Mouse (Mus musculus) layer of hippocampus, adult 11-12 months (tissue): ENCODE measurements at regions not wholly inside any gene's neighbourhood (a gene's known extent, or its start where the extent isn't known, plus 50 kb on each side); places are given as distances from the start of the nearest gene placed in this dataset.

Experiments
- DNase-seq: peaks from one replicate; pipeline ENCODE4 v3.0.0; 2022; ENCODE audit warnings: low spot score

- DNase-seq, result no peak
These were observed 50.8 kb upstream of the Rpl10-ps3 start for GRCm38 (mm10) chr9:50395543-50395942.

GRCm38 (mm10) chr9:50396051-50396450 is 51.3 kb upstream of the Rpl10-ps3 start:
- no peak for DNase-seq

DNA sequence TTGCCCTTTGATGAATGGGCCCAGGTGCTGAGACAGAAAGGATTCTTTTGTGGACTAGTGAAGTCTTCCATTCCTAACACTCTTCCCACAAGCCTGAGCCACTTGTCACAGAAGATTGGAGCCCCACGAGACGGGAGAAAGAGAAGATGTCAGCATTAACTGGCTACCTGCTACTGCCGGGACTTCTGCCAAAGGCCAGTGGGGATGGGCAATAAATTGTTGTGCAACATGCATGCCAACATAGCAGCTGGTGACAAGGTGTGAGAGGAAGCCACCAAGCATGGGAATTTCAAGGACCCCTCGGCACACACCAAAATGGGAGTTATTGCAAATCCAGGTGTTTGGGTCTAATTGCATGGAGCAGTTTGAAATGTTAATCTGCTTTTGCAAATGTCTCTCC is 63.6 kb upstream of the Rpl10-ps3 start:
- DNase-seq, result no peak

DNA sequence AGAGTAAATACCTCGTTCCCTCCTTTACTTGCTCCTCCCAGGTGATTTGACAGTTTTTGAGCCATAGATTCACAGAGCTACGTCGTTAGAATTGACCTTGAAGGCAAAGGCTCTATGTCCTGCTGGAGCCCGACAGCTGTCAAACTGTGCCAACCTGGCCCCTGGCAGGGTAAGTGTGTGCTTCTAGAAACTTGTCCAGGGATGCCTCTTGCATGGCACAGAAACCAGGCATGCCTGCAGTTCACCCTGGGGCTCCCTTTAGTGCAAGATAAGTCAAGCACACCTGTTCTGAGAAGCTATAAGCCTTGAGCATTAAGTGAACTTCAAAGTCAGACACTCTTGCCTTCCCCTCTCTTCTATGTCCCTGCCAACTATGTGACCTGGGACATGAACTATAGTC is 64.1 kb upstream of the Rpl10-ps3 start:
- no peak for DNase-seq

DNA sequence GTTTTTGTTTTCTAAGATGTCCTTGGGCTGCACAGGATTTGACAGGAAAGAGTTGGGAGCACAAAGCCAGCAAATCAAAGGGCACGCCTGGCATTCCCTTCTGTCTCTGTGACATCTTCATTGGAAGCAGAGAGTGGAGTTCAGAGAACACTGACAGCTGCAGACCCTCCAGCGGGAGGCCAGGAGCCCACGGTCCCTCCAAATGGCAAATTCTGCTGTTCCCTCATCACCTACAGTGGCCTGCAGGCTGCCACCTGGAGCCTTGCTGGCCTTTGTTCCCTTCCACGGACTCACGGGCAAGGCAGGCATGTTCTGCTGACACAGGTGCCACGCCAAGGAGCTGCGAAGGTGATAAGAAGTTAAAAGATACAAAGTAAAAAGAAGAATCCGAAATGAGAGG is 68.2 kb upstream of the Rpl10-ps3 start:
- DNase-seq, result no peak

GRCm38 (mm10) chr9:50413514-50414335 is 69.0 kb upstream of the Rpl10-ps3 start:
- no peak for DNase-seq

GRCm38 (mm10) chr9:50414796-50415340 is 70.1 kb upstream of the Rpl10-ps3 start:
- no peak for DNase-seq

- DNase-seq, result no peak
These were observed 71.9 kb upstream of the Rpl10-ps3 start for GRCm38 (mm10) chr9:50416677-50417076.

- no peak for DNase-seq
These were observed 73.3 kb upstream of the Plet1 start for GRCm38 (mm10) chr9:50421061-50421460.

DNA sequence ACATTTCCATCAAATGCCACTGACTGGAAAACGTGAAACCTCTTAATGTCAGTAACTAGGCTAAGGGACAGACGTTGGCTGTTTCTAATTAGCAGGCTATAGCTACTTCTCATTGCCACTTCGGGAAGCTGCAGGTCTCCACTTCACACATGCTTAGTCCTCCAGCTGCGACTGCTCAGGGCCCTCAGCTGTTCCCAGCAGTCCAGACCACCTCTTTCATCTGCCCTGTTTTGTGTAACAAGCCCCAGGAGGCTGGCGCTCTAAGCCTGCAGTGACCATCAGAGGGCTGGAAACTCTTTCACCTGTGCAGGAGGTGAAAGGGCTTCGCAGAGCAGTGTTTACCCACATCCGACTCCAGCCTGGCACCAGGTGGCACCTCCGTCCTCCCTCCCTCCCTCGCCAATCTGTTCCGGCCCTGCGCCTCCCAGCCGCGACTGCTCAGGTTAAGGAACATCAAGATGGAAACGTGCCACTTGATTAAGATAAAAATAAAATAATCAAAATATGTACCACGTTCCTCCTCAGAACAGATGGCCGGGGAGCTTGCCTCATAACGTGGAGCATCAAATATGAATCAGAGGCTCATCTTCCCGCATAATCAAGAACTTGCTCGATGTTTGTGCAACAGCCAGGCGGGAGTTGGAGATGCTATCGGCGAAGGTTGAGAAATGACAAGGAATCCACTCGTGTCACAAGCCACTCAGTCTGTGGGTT is 72.6 kb upstream of the Plet1 start:
- peak; percentile 39 for DNase-seq

DNA sequence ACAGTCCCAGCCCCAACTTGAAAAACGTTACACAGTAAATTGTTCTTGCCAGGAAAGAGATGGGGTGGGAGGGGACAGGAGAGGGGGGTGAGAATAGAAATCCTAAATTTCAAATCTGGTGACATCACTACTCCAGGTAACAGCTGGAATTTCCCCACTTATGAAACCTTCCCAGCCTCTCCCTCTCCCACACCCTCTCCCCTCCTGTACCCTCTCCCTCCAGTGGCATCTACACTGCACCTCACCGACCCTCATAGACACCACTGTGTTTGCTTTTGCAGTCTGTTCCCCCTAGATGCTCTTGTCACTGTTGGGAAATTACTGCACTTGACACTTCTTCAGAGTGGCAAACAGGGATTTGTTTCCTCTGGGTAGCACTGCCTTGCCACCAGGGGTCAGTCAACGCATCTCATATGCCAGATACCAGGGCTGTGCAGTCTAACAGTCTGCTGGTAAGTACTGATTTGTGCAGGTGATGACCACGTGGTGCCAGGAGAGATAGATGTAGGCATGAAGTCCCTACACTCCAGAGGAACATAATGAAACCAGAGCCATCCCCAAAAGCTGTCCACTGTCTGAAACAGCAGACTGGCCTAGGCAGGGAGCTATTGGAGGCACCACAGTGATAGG is 68.3 kb upstream of the Plet1 start:
- no peak for DNase-seq

- DNase-seq, result no peak
These were observed 64.2 kb upstream of the Plet1 start for GRCm38 (mm10) chr9:50430147-50430546.

- no peak for DNase-seq
These were observed 60.8 kb upstream of the Plet1 start for GRCm38 (mm10) chr9:50433525-50433924.

DNA sequence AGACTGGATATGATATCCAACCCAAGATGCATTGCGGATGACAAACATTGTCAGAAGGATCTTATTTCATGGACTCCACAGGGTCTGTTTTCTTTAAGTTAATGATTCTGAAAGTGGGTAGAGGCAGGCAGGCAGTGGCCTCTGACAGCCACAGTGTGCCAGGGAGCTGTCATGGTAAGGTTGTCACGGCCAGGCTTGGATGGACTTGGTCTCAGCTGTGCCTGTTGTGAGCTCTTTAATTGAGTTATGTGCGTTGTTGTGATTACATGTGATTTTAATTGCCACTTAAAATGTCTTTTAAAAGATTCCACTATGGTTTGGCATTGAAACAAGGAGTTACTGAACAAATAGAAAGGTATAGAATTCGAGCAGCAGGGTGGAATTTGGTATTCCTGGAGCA is 60.3 kb upstream of the Plet1 start:
- DNase-seq, result no peak

DNA sequence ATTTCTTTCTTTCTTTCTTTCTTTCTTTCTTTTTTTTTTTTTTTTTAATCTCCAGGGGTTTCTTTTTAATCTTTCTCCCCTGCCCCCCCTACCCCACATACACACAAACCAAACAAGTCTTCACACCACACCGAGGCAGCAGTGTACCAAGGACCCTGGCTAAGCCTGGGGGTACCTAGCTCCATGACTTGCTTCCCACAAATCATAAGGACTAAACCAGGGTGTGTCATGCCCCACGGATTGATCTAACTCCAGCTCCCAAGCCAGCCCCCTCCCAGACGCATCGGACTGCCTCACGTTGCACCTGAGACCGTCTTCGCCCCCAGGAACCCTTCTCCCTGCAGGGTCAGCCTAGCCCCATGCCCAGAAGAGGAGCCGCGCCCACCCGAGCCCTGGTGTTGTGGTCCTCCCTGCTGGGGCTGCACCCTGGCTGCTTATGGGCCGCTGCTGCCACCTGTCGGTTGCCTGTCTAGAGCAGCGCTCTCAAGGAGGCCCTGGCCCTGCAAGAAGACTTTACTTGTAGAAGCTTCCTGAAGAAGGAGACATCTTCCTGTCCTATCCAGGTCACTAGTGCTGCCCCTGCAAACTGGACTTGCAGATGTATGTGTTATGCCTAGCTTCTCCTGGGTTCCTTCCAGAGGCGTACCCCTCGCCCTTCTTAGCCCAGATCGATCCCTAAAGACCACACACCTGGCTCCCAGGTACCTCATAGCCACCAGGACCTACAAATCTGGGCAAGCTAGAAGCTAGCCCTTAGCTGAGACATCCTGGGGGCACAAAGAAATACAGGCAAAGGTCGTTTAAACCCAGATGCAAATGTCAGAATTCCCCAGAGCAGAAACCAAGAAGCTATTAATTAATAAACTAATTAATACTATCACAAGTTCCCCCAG is 56.2 kb upstream of the Plet1 start:
- peak; percentile 85 for DNase-seq

- DNase-seq, result no peak
These were observed 55.6 kb upstream of the Plet1 start for GRCm38 (mm10) chr9:50438738-50439137.

GRCm38 (mm10) chr9:50440222-50440621 is 54.1 kb upstream of the Plet1 start:
- no peak for DNase-seq

DNA sequence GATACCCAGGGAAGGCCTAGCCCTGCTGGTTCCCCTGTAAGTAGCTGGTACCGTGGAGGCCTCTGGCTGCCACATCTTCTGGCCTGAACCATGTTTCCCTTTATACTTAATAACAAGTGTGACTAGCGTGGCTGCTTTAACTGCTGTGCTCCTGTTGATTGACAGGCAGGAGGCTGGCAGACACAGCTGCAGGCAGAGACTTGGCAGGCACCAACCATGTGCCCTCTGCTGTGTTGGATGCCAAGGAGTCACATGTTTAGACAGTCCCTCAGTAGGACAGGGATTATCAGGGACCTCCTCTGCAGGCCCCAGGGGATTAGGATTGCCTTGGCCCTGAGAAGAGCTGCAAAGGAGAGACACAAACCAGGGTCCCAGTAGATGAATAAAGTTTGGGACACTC is 53.6 kb upstream of the Plet1 start:
- DNase-seq, result peak; percentile 36

DNA sequence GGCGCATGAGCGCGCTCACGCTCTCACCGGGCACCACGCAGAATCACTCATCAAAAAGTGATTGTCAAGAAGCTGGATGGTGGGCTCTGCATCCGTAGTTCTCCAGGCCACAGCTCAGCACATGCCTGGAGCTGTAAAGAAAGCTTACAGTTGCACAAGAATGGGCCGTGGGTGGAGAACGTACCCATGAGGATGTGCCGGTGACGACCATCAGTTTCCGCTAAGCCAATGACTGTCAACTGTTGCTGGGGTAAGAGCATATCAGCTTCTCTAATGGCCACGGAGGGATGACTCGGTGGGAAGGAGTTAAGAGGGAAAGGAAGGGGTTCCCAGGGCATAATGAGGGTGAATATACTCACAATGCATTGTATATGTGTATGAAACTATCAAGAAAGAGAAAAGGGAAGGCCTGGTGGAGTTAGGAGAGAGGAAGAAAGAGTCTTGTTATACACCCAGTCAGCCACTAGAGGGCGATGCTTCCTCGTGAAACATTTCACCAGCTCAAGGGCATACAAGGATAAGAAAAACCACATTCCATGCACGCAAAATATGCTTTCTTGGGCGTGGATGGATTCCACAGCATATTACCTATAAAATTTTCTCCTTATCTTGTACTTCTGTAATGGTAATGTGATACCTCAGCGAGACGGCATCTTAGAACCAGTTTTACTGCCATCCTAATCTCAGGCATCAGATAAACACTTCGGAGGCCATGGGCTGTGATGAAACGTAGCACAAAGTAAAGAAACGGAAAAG is 50.4 kb upstream of the Plet1 start:
- DNase-seq, result peak; percentile 73
